Mouse (Mus musculus) forebrain, embryonic 14.5 days (tissue): ENCODE measurements at regions not wholly inside any gene's neighbourhood (a gene's known extent, or its start where the extent isn't known, plus 50 kb on each side); places are given as distances from the start of the nearest gene placed in this dataset.
A peak's percentile ranks its signal among the peaks of the same experiment; 100 is the strongest.

Source experiments
- ATAC-seq: fragments of 200-750 bp; cut with Nextera tagmentation; 2 replicates; pipeline ENCODE4 v1.8.0; 2017; ENCODE audit warnings: mild to moderate bottlenecking, moderate library complexity
- DNase-seq: peaks from one replicate; pipeline ENCODE4 v3.0.0-alpha.2; 2015; ENCODE audit warnings: low spot score
- H3K27ac ChIP-seq: fragments of 300-500 bp; sonication (generic); 2 replicates; pipeline ENCODE4 v1.5.1; 2014; ENCODE audit warnings: low read depth, mild to moderate bottlenecking, control low read depth, low read length, moderate library complexity
- H3K27me3 ChIP-seq: fragments of 300-500 bp; sonication (generic); replicated peaks from 2 replicates; pipeline ENCODE4 v1.6.1; 2014; ENCODE audit warnings: low read length, control low read depth, mixed read lengths; ENCODE audit not compliant: control insufficient read depth, insufficient read depth
- H3K36me3 ChIP-seq: fragments of 300-500 bp; sonication (generic); 2 replicates; pipeline ENCODE4 v1.6.1; 2014; ENCODE audit warnings: low read length, control low read depth; ENCODE audit not compliant: control insufficient read depth, insufficient read depth
- H3K4me1 ChIP-seq: fragments of 300-500 bp; sonication (generic); 2 replicates; pipeline ENCODE4 v1.6.1; 2014; ENCODE audit warnings: antibody characterized with exemption, low read length, control low read depth; ENCODE audit not compliant: control insufficient read depth, insufficient read depth
- H3K4me2 ChIP-seq: fragments of 300-500 bp; sonication (generic); 2 replicates; pipeline ENCODE4 v1.6.1; 2014; ENCODE audit warnings: mild to moderate bottlenecking, control low read depth, low read length
- H3K4me3 ChIP-seq: fragments of 300-500 bp; sonication (generic); 2 replicates; pipeline ENCODE4 v1.5.1; 2014; ENCODE audit warnings: low read depth, low read length, control low read depth
- H3K9ac ChIP-seq: fragments of 300-500 bp; sonication (generic); 2 replicates; pipeline ENCODE4 v1.6.1; 2014; ENCODE audit warnings: mild to moderate bottlenecking, low read length, control low read depth, moderate library complexity
- H3K9me3 ChIP-seq: fragments of 300-500 bp; sonication (generic); replicated peaks from 2 replicates; pipeline ENCODE4 v1.6.1; 2016; ENCODE audit warnings: low read length, control low read depth, mixed read lengths; ENCODE audit not compliant: control insufficient read depth
- WGBS: fragments of 180-500 bp; shearing (Covaris S2); extraction: QIAGEN DNeasy Blood & Tissue Kit; methylation state at CpG from one replicate; pipeline ENCODE4 v1.1.7; 2014; 5-methylcytosine and 5-hydroxymethylcytosine counted together

- ATAC-seq (peak; percentile 33; the same call in 1 of the 2 replicates), DNase-seq (peak; percentile 42)
- Histone ChIP-seq H3K27ac (no peak overlapping the region), H3K9ac (no peak overlapping the region), H3K4me3 (no peak overlapping the region), H3K4me1 (peaks cover 8% of the 10 kb centered on the region), H3K9me3 (no peaks in the 10 kb centered on the region), H3K36me3 (no peaks in the 10 kb centered on the region), H3K27me3 (no peaks in the 10 kb centered on the region), H3K4me2 (no peak overlapping the region)
- WGBS = 27% methylated on average over 8 of the region's 8 CpGs
Measured at GRCm38 (mm10) chr1:135665484-135665883, 54.4 kb upstream of the Csrp1 start.

- ATAC-seq (no peak), DNase-seq (no peak)
- Histone ChIP-seq H3K4me3 (no peak overlapping the region), H3K4me1 (peaks cover 8% of the 10 kb centered on the region), H3K36me3 (no peaks in the 10 kb centered on the region), H3K27me3 (no peaks in the 10 kb centered on the region), H3K4me2 (no peak overlapping the region), H3K9ac (no peak overlapping the region), H3K27ac (no peak overlapping the region), H3K9me3 (no peaks in the 10 kb centered on the region)
- 89% methylated on average over 3 of the region's 3 CpGs for WGBS
Measured at GRCm38 (mm10) chr1:135668331-135668730, 51.5 kb upstream of the Csrp1 start.

DNA sequence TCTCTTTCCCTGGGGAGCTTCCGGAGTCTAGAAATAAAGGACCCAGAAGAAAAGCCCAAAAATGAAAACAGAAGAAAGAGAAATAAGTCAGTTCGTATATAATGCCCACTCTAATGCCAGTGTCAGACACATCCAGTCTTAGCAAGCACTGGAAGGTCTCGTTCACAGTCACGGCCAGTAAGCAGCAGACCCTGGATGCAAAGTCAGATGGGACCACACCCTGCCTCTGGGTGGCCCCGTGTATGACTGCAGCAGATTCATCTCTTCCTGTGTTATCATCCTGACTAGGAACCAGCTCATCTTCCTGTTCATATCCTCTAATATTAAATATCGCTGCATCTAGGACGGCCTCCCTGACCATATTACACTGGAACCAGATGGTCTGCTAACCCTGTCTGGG, 50.9 kb upstream of the Csrp1 start:
- Histone ChIP-seq H3K27ac (no peak overlapping the region), H3K4me1 (peaks cover 8% of the 10 kb centered on the region), H3K4me2 (no peak overlapping the region), H3K36me3 (no peaks in the 10 kb centered on the region), H3K4me3 (no peak overlapping the region), H3K9me3 (no peaks in the 10 kb centered on the region), H3K9ac (no peak overlapping the region), H3K27me3 (no peaks in the 10 kb centered on the region)
- 87% methylated on average over 7 of the region's 7 CpGs for WGBS
- DNase-seq (no peak), ATAC-seq (no peak)

- H3K9me3 ChIP-seq = no peaks in the 10 kb centered on the region
- WGBS = 72% methylated on average over 7 of the region's 7 CpGs
Measured at GRCm38 (mm10) chr1:135669803-135670202, 50.1 kb upstream of the Csrp1 start.

More at GRCm38 (mm10) chr1:135669803-135670202, 50.1 kb upstream of the Csrp1 start:
- H3K36me3 ChIP-seq = no peaks in the 10 kb centered on the region
- H3K4me1 ChIP-seq = peaks cover 8% of the 10 kb centered on the region
- H3K9ac ChIP-seq = no peak overlapping the region
- H3K4me3 ChIP-seq = no peak overlapping the region
- ATAC-seq (peak; percentile 13; the same call in 1 of the 2 replicates), DNase-seq (no peak)
- H3K27ac ChIP-seq = no peak overlapping the region
- 0 out of 2 replicates have a peak overlapping the region, but pooled peaks have one; percentile 22 for H3K4me2 ChIP-seq
- no peaks in the 10 kb centered on the region for H3K27me3 ChIP-seq
